Mouse (Mus musculus): ENCODE results near the gene Pigr.
A peak's percentile ranks its signal among the peaks of the same experiment; 100 is the strongest.

Gene Pigr

DNA sequence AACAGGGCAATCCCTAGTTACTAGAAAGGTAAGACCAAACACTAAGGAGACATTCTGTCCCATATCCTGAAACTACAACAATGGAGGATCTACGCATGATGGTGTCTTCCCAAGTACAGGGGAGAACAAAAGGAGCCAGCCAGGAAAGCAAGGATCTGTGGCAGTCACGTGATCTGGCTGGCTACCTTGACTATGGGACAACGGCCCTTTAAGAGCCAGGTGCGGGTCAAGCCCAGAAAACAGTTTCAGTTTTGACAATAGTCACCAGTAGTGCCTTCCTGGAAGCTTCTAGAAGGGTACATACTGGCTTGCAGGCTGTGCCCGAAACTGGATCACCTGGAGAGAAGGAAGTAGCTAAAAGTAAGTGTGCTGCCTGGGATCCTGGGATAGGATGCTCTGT, at the start of gene Pigr:
TSS of gene Pigr (plus strand) at position 237 of the 400 bp plus-strand sequence.
- no peak for DNase-seq (ENCODE audit: extremely low spot score, low spot score)

DNA sequence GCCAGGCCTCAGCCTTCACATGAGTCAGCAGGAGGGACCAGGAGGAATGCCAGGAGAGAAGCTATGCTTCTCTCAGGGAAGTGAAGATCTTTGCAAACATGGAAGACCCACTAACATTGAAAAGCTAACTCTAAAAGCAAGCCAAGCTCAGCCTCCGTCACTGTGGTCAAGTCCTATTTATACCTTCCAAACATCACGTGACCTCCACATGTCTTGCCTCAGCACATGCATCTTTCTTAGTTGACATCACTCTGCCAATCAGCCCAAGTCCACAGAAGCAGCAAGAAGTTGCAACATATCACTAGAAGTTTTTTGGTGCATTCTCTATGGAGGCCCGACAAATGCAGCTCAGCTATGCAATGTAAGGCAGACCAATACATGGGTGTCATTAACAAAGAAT, 46.6 kb upstream of the Pigr start:
- DNase-seq (ENCODE audit: extremely low spot score, low spot score) = no peak

DNA sequence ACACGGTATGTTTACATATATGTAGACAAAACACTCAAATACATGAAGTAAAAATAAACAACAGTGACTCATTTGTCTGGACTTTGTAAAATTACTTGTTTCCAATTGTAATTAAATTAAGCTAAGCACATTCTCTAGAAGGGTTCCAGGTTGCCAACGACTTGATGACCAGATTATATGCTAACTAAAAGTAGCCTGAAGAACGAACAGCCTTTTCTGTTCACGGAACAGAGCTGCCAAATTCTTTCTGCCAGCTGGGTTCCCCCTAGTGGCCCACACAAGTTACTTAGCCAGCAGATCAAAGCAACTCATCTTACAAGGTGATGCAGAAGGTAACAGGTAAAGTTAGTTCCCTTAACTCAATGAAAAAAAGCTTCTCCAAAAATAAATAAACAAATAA, 42.4 kb upstream of the Pigr start:
- DNase-seq (ENCODE audit: extremely low spot score, low spot score) = no peak

DNA sequence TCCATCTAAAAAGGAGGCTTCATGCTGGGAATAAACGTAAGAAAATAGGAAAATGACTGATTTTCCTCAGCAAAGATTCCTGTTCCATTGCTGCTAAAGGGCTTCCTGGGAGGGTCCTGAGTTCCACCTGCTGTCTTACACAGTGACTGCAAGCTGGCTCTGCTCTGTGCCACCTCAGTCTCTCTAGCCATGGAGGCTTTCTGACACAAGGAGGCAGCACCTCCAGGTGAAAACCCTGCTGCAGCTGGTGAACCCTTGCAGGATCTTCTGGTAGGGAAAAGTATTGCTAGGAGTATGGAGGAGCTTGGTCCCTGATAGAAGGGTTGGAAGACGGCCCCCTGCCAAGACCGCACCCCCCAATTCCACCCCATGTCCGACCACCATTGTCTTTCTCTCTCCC, 39.5 kb upstream of the Pigr start:
- DNase-seq (ENCODE audit: extremely low spot score, low spot score) = no peak

DNA sequence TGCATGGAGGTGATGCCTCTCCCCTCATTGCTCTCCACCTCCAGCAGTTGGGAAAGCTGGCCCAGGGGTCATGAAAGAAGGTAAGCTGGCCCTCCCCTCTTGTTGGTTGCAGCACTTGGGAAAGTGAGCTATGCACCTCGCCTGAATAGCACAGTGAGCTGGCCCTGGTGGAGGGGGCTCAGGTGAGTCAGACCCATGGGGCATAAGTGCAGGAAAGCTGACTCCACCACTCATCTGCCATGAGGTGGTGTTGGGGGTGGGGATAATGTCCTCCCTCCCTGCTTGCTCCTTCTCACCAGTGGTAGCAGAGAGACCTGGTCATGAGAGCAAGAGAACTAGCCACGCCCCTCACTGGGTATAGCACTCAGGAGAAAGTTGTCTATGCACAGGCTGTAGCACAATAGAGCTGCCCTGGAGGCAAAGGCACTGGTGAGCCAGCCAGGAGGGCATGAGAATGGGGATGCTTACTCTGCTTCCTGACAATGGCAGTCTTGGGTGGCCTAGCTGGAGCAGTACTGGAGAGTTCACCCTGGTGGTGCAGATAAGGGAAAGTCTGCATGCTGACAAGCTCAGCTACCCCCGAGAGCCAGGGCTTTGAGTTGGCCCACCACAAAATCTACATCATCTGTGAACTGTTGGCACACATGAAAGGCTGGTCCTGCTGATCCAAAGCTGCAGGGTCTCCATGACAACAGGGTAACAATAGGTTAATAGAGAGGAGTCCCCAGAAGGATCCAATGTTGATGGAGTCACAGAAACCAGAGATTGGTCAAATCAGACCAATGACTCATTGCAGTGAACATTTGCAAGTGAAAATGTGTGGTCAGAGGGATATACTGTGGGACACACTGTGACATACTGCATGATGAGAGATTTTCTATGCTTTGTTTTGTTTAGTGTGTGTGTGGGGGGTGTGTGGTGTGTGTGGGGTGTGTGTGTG, 36.7 kb upstream of the Pigr start:
- DNase-seq (ENCODE audit: extremely low spot score, low spot score) = no peak

DNA sequence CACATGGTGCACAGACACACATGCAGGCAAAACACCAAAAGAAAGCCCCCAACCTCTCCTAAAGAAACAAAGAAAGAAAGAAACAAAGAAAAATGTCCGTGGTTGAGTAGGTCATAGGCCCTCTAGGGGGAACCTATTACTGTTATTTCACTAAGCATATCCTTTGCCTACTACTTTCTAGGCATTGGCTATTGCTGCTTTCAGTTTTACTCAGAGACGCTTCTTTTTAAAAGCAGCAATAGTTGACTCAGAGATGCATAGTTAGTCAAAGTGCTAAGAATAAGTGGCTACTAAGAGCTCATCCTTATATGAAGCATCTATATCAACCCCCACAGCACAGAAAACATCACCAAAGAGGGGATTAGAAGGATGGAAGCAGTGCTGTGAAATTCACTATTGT, 31.2 kb upstream of the Pigr start:
- DNase-seq (ENCODE audit: extremely low spot score, low spot score) = no peak

DNA sequence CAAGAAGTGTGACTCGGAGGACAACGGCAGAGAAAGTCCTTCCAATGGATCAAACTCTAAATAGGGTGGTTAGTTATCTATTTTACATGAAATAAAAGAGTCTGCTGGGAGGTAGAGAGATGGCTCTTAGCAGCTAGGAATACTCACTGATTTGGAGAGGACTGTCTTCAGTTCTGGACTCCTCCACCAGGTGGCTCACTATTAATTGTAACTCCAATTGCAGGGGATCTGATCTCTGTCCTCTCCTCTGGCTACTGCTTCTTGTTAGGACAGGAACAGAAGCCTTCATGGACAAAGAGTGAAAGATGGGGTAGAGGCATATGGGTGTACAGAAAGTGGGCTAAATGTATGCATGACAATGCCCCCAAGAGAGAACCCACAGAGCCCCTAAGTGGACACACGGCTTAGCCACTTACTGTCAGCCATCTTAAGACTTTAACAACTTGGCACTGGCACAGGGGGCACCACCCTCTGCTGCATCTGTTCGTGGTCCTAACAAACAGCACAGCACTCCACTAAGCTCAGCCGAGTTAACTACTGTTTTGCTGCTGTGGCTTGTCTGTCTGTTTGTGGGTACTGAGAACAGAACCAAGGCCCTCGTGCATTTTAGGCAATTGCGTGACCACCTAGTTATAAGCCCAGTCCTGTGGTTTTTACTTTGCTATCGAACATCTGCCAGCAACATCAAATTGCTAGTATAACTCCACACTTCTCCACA, 29.4 kb upstream of the Pigr start:
- DNase-seq (ENCODE audit: extremely low spot score, low spot score) = peak; percentile 31

DNA sequence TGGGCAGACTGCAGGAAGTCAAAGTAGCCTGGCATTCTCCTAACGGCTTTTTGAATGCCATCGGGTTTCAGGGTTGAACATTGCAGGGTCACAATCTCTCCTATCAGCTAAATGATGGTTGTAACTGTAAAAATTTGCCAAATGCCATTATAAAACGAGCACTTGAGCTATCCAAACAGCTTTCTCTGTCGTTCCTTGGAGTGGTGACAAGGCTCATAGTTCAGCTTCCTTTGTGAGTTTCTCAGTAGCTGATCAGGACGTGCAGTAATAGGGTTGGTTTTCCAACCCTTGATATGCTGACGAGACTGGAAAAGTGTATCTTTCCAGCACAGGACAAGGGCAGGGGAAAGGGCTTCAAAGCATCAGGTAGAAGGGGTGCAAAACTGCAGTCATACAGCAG, 28.4 kb upstream of the Pigr start:
- no peak for DNase-seq (ENCODE audit: extremely low spot score, low spot score)

DNA sequence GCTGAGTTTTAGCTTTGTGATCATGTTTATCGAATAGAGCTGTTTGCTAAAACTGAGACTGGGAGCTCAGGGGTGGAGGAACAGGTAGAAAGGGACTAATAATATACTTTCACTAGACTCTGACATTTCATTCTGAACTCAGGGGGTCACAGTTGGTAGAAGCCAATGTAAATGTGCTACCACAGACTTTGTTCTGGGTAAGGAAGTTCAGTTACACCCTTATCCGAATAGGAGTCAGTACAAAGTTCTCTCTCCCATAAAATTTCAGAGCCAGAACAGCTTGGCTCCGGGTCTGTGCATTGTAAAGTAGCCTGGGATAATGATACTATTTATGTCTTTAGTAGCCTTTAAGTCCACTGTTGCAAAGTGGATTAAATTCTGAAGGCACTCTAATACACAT, 27.9 kb upstream of the Pigr start:
- DNase-seq (ENCODE audit: extremely low spot score, low spot score) = no peak

DNA sequence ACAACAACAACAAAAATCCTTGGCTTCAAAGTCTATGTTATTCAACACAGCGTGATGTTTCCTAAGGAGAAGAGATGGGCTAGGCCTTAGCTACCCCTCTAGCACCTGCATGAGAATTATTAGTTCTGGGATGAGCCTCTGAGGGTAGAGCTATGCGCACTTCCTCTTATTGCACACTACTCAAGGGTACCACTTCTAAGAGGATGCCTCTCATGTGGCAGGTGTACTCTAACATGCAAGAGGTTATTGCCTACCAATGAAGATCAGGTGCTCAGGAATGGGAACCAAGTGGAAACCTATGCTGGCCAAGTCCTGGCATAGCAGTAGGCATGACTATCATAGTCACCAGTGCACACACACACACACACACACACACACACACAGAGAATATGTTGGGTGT, 27.1 kb upstream of the Pigr start:
- DNase-seq (ENCODE audit: extremely low spot score, low spot score) = no peak

DNA sequence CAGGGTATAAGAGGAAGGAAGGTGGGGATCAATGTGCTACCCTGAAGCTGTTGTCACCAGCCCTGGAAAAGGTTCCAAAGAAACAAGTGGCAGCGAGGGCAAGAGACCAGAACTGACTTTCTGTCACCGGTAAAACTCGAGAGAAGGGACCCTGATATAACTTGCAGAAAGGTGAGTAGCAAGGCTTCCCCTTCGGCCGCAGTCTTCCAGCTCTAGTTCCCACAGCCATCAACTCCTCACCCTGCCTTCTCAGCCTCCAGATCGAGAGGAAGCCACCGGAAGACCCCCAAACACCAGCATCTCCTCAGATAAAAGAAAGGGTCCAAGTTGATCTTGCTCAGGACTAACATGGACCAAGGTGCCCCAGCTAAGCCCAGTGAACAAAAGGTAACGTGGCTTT, 25.9 kb upstream of the Pigr start, which contains the start of gene Fcamr:
TSS of gene Fcamr (plus strand) at position 301 of the 400 bp plus-strand sequence.
- DNase-seq (ENCODE audit: extremely low spot score, low spot score) = no peak

DNA sequence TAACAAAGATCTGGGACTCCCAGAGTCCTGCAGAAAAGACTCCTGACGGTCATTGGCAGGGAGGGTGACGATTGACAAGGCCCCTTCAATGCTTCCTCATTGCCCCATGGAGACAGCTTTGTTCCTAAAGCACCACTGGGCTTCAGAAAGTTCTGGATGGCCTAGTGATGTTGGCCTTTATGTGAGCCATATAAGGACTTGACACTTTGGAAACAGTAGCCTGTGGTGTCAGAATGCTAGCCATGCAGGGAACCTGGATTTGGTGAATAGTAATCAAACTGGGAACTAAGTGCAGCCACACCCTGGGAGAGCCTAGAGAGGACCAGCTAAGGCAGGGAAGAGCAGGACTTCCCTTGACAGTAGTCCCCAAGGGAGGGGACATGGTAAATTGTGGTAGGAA, 25.0 kb upstream of the Pigr start:
- DNase-seq (ENCODE audit: extremely low spot score, low spot score) = no peak

DNA sequence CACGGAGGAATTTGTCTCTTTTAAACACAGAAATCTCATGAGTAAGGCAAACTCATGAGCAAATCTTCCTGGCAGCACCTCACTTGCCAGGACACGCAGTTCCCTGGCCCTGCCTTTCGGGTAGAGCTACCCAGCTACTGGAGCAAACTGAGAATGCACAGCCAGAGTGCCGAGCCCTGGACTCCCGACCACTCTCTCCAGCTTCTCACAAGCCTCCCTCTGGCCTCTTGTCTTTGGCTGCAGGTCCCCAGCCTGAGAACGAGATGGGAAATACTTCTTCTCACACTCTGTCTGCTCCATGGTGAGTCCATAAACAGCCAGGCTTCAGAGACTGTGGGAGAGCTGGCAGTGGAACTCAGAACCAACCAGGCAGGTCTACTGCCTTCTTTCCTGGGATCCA, 23.5 kb upstream of the Pigr start:
- DNase-seq (ENCODE audit: extremely low spot score, low spot score) = peak; percentile 12

DNA sequence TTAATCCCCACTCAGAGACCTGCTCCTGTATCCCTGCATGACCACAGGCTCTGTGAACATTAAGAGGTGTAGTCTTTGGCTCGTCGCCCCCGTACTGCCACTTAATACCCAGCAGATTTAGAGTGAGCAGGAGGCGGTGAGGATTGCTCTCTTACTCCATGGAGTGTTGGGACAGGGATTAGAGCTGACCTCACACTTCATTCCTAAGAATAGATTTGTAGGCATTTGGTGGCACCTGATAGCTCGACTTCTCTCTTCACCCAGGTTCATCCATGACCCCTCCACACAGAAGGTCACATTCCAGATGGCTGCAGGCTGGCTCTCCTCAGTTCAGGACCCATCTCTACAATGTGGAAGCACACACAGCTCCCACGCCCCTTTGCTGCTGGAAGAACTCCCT, 22.2 kb upstream of the Pigr start:
- peak; percentile 7 for DNase-seq (ENCODE audit: extremely low spot score, low spot score)

DNA sequence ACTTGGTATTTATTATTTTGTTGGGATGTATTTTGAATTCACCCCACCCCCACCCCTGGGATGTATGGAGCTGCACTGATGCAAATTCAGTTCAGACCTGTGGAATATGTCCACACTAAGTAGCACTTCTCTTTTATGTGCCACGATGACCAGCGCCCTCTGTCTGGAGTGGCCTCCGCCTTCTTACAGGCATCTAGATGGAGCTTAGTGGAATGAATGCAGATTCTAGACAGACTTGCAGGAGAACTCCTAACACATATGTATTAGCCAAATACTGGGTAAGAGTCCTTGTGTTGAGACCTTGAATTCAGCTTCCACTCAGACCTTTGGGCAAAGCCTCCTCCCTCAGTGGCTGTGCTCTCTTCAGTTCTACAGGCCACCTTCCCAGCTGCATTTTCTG, 15.6 kb upstream of the Pigr start:
- no peak for DNase-seq (ENCODE audit: extremely low spot score, low spot score)

DNA sequence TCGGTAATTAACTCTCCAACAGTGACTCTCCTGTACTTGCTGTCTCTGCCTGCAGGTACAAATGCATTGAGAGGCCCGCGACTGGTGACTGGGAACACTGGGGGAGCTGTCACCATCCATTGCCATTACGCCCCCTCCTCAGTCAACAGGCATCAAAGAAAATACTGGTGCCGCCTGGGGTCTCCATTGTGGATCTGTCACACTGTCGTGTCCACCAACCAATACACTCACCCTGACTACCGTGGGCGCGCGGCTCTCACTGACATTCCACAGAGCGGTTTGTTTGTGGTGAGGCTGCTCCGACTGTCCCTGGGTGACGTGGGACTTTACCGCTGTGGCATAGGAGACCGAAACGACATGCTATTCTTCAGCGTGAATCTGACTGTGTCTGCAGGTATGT, 15.2 kb upstream of the Pigr start:
- DNase-seq (ENCODE audit: extremely low spot score, low spot score) = no peak

DNA sequence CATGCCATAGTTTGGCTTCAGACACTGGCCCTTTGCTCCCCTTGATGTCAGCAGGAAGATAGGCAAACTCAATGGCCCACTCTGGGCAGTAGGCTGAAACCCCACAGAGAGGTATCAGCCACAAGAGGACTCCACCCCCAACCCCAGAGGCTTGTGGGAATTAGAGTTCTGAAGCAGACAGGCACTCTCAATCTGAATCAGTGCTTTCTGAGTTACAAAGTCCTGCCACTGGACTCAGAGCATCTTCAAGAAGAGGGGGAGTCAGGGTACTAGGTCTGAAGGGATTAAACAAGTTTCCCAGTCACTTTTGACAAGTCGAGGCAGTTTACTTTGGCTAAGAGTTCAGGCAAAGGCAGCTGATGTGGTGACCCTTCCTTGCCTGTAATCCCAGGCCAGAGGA, 6.7 kb upstream of the Pigr start:
- no peak for DNase-seq (ENCODE audit: extremely low spot score, low spot score)

DNA sequence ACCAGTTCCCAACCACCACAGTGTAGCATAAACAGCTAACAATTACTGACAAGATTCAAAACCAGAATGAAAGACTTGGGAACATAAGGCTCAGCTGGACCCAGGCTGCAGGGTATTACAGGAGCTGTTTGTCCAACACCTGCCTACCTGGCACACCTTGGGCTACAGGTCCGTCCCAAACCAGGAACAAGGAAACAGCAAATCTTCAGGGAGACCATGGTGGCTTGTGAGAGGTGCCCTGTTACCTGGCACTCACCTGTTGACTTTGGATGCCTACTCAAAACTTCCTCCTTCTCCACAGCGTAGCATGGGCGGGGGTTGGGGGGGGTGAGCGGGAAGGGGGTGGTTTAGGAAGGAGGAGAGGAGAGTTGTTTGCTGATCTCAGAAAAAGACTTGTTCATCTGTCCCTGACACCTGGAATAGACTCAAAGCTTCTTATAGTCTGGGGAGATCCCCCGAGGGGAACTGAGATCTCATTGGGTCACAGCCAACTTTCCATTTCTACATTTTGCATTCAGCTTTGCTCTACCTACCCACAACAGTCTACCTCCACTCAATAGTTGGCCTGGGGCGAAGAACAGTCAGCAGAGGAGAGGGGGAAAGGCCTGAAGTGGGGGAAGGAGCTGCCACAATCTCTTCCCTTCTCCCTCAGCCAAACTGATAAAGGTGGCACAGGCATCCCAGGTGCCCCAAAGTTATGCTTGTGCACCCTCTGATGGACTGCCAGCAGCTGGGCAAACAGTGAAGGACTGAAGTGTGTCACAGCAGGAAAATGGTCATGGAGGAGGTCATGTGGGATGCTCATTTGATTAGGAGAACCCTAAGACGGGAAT, 6.0 kb upstream of the Pigr start:
- no peak for DNase-seq (ENCODE audit: extremely low spot score, low spot score)

DNA sequence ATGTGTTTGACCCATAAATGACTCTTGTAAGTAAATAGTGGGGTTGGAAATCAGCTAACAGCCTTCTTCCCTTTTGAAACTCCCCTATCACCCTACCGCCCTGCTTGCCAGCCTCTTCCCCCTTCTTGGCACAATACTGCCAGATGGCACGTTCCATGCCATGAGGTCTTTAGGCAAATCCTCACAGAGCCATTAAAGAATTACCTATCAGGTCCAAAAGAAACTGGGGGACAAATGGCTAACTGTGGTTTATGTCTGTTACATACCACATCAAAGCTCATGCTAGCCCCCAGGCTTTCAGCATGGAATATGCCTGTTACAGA, 5.4 kb upstream of the Pigr start:
- no peak for DNase-seq (ENCODE audit: extremely low spot score, low spot score)

DNA sequence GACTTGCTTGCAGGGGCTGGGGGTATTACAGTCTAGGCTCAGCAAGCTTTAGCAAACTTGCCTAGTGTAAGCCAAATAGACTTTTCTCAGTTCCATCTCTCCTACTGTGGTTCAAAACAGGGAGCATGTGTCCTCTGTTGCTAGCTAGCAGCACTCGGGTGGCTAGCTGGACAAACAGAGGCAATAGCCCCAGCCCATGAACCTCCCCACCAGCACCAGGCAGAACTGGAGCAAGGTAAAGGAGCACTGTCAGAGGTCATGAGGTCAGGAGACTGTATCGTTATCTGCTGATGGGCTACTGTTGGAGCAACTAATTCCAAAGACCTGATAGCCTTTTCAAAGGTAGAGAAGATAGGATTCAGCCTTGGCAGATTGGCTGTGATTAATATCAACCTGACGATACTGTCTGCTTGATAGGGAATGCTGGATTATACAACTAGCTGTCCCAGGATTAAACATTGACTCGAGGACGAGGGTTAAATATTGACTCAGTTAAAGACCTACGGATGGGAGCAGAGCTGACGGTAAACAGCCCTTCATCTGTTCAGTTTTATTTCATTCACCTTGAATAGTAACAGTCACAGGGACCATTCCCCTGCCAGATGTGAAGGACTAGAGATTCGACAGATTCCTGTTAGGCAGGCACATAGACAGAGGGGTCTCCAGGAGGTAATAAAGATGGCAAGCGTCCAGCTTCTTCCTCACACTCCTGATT, 4.4 kb upstream of the Pigr start:
- DNase-seq (ENCODE audit: extremely low spot score, low spot score) = no peak

DNA sequence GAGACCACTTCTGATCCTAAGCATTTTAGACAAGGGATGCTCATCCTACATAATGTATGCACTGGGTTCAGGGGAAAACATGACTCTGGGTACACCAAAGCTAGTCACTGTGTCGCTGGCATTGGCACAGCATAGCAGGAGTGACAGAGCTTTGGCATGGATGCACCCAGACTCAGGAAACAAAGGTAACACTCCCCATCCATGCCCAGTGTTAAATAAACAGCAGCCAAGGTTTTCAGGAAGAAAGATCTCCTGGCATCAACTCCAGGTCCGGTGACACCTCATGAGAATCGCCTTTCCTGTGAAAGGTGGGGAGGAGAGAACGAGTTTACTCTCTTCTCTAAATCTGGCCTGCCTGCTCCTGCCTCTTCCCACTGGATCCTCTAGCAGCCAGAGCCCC, 2.2 kb downstream of the Pigr start:
- no peak for DNase-seq (ENCODE audit: extremely low spot score, low spot score)

Data from neural tube, embryonic 10.5 days (tissue).